Mouse (Mus musculus) ovary, postnatal 36 days (tissue): Measurements from ENCODE around the gene Hmga1b.
"Not testable (repeated sequence)": the region's sequence is repeated elsewhere in the genome, so short reads cannot be mapped to it uniquely, and the experiment has no call there.

Experiments
- DNase-seq: peaks from one replicate; pipeline ENCODE4 v3.0.0; 2022; ENCODE audit warnings: low spot score, mixed read lengths

The Hmga1b gene

DNA sequence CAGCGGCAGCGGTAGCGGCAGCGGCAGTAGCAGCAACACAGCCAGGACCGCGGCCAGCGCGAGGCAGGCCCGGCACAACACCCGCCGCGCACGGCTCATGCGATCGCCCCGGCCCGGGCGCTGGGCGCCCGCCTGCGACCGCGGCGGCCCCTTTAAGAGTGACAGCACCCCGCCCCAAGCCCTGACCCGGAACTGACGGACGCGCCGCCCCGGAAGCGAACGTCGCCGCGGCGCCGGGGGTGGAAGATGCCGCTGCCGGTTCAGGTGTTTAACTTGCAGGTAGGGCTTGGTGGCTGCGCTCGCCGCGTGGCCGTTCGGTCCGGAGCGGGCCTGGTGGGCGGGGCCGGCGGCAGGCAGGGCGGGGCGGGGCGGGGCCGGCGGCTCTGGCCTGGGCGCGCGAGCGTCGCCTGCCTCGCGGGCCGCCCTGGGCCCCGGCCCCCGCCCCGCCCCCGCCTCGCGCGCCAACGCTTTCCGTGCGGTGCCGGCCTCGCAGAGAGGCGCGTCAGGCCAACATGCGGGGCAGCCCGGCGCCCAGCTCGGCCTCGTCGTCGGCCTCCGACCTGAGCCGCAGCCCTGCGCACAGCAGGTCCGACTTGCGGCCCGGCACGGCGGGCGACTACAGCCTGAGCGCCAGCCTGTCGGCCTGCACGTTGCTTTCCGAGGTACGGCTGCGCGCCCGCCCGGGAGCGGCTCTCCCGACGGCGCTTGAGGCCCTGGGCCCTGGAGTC lies 21.6 kb downstream of the Hmga1b start, which contains the start of the genes Rfng and Gps1:
Rfng (minus strand) TSS at position 144 of the 728 bp plus-strand sequence.
Gps1 (plus strand) TSS at position 209 of the 728 bp plus-strand sequence.
- DNase-seq, result peak; percentile 84

DNA sequence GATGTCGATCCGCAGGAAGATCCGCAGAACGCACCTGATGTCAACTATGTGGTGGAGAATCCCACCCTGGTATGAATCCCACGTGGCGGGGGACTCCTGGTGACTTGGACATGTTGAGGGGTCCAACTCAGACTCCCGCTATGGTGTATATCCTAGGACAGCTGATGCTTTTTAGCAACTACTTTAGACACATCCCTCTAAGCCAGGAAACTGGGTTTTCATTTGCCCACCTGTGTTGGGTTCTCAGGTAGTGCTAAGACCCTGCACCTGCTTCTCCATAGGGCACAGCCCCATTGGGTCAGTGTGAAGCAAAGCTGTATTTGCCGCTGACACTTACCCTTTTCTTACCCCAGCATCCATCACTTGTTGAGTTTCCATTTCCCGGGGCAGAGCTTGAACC lies 22.6 kb downstream of the Hmga1b start:
- no peak for DNase-seq

DNA sequence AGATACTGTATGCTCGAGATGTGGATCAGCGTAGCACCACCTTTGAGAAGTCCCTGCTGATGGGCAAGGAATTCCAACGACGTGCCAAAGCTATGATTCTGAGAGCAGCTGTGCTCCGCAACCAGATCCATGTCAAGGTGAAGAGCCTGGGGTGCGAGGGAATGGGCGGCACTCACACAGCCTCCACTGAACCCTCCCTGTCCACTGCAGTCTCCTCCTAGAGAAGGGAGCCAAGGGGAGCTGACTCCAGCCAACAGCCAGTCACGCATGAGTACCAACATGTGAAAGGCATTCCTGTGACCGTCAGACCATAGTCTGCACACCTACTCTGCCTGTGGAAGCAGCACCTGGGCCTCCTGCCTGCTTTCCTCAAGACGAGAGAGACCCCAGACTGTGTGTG lies 25.9 kb downstream of the Hmga1b start:
- DNase-seq, result not testable (repeated sequence)

DNA sequence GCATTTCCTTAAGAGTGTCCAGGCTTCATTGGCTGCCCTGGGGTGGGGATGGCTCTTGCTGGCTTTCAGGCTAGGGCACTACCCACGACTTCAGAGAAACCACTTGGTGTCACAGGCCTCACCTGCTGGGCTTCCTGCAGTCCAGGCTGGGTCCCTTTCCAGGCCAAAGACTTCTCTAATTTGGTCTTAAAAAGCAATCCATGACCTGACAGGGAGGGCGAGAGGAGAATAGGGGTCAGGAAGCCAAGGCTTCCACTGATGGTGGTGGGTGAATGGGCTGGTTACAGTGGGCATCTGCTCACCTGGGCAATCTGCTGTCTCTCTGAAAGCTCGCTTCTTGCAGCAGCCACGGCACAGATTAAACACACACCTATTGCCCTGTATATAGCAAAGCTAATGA lies 26.8 kb downstream of the Hmga1b start:
- DNase-seq, result no peak

DNA sequence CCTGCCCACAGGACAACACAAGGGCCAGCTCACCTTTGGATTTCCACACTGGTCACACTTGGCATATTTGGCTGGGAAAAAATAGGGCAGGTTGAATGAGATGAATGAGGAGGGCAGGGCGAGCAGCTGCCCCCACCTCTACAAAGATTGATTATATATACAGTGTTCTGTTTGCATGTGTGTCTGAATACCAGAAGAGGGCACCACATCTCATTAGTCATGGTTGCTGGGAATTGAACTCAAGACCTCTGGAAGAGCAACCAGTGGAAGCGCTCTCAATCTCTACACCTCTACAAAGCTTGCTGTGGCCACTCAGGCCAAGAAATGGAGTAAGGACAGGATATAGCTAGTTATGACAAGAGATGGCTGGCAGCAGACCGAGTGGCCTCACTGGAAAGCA lies 27.2 kb downstream of the Hmga1b start:
- no peak for DNase-seq

DNA sequence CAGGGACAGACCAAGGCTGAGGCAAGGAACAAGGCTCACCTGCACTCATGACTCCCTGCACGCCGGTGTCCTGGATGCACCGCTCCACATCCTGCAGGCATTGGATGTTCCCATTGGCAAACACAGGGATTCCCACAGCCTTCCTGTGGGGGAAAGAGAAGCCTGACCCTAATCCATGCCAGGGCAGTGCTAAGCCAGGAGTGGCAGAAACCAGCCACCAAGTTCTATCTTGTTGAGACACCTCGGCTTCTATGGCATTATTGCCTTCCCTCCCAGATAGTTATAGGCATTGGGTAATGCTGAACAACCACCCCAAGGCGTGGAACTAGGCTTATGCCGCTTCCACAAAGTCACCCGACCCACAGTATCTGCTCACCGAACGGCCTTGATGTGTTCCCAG lies 30.1 kb downstream of the Hmga1b start:
- DNase-seq, result no peak

DNA sequence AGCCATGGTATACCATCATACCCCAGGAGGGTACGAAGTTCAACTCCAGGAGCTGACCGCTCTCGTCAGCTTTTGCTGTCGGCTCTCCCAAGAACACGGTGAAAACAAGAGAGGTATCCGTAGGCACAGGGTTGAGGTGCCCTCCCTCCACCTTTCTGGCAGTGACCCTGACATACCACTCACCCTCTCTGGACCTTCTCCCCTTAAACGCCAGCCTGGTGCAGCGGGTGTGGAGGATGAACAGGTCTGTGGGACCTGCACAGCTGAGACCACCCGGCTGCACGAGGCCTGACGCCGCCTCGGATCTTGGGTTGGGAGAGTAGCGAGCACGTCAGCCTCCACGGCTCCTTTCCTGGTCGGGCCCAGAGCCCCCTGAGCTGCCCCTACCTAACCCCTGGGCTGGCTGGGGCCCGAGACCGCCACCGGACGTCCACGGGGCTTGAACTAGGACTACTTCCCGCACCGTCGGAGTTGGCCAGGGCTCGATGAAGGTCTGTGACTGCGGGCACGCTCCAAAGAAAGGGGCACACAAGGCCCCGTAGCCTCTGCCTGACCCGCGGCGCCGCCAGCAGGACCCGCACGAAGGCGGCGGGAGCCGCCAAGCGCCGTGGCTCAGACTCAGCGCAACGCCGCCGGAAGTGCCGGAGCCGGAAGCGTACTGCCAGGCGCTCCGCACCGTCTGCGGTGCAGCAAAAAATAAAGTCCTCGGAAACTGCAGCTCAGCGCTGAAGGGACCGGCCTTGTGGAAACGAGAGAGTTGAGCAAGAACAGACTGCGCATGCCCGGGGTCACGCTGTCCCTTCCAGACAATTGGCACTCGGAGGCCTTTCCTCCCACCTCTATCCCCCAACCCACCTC lies 33.4 kb downstream of the Hmga1b start, which contains the start of gene Dus1l:
Dus1l (minus strand) TSS at position 648 of the 858 bp plus-strand sequence.
- DNase-seq, result peak; percentile 98

DNA sequence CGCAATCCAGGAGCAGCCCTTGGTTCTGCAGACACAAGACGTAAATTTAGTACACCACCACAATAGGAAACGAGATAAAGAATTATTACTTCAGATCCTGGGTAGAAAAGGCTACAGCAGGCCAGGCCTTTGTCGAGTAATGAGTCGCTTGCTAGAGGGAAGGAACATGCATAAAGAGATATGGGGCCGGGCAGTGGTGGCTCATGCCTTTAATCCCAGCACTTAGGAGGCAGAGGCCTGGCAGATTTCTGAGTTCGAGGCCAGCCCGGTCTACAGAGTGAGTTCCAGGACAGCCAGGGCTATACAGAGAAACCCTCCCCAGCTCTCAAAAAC lies 34.0 kb downstream of the Hmga1b start:
- DNase-seq, result no peak

DNA sequence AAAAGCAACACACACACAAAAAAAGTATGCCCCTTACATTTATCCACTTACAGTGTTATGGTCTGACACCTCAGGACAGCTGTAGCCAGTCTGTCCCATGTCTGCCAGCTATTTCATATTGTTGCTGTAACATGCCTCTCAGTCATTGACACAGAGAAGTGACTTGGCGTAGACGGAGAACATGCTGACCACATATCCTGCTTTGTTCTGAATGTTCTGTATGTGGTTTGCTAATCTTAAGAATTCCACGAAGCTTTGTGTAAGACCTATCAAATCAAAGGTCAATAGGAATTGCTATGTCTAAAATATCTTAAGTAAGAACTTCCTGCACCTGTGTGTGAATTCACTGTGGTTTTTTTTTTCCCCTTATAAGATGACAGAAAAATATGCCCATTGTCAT lies 35.6 kb downstream of the Hmga1b start:
- no peak for DNase-seq

DNA sequence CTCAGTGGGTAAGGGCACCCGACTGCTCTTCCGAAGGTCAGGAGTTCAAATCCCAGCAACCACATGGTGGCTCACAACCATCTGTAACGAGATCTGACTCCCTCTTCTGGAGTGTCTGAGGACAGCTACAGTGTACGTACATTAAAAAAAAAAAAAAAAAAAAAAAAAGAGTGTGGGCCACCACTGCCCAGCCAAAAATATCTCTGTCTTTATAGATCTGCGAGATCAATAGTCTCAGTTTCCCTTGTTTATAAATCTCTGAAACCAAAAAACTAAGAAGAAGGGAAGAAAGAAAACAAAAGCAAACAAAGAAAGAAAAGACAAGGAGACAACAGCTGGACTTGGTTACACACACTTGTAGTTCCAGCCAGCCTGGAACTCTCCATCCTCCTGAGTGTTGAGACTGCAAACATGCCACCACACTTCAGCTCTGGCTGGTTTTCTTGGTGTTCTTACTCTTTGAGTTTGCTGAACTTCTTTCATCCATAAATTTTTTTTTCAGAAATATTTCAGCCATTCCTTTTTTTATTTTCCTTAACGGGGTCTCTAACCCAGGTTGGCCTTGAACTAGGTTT lies 36.8 kb downstream of the Hmga1b start:
- DNase-seq, result no peak

DNA sequence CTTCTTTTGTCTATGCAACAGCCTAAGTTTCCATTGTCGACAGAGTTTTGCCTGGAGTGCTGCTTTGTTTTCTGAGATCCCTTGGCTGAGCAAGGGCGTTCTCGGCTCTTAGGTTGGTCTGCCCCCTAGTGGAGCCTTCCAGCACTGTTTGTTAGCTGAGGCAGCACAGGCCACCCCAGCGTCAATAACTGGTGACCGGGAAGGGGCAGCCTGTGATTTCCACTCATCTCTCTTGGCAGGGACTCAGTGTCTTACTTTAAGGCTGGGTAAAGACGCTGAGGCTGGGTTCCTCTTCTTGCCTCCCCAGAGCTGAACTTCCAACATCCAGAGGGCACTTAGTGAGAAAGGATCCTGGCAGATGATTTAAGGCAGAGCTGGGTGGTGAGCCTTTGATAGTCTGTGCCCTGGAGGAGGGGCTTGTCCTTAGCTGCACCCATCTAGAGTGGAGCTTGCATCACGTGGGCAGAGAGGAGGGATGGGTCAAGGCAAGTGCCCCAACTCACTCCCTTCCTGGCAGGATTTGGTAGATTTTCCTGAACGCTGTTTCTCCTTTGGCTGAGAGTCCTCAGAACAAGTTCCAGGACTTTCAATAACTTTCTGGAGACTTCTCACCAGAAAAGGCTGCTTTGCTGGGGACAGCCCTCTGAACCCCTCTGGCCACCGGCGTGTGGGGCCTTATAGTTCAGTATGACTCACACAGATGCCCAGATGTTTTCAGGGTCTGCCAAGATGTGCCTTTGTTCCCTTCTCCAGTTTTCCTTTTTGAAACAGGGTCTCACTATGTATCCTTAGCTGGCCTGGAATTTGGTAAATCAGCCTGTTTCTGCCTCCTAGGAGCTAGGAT lies 37.7 kb downstream of the Hmga1b start:
- DNase-seq, result peak; percentile 87

DNA sequence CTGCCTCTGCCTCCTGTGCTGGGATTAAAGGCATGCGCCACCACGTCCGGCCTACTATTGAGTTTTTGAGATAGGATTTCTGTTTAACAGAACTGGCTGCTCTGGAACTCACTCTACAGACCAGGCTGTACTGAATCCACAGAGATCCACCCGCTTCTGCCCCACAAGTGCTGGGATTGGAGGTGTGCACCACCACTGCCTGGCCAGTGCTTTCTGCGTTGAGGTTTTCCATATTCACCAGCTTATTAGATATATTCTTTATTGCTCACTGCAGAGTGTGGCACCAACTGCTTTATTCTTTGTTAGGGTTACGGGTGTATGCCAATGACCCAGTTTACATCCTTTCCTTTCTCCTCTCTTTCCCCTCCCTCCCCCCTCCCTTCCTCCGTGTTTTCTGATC lies 41.7 kb downstream of the Hmga1b start:
- no peak for DNase-seq

DNA sequence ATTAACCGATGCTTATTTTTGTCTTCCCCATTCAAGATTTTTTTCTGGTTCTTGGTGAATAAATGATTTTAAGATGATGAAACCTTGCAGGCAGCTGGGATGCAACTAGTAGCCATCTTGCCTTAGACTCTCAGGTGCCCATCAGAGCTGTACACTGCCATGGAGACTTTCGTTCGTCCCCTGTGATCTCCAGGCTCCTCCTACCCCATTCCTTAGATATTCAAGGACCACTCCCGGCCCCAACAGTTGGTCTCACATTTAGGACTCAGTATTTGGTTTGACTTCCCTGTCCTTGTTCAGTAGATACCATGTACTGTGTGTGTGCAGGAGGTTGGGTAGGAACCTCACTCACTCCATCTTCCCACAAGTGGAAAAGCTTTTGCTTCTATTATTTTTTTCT lies 42.2 kb downstream of the Hmga1b start:
- DNase-seq, result no peak

DNA sequence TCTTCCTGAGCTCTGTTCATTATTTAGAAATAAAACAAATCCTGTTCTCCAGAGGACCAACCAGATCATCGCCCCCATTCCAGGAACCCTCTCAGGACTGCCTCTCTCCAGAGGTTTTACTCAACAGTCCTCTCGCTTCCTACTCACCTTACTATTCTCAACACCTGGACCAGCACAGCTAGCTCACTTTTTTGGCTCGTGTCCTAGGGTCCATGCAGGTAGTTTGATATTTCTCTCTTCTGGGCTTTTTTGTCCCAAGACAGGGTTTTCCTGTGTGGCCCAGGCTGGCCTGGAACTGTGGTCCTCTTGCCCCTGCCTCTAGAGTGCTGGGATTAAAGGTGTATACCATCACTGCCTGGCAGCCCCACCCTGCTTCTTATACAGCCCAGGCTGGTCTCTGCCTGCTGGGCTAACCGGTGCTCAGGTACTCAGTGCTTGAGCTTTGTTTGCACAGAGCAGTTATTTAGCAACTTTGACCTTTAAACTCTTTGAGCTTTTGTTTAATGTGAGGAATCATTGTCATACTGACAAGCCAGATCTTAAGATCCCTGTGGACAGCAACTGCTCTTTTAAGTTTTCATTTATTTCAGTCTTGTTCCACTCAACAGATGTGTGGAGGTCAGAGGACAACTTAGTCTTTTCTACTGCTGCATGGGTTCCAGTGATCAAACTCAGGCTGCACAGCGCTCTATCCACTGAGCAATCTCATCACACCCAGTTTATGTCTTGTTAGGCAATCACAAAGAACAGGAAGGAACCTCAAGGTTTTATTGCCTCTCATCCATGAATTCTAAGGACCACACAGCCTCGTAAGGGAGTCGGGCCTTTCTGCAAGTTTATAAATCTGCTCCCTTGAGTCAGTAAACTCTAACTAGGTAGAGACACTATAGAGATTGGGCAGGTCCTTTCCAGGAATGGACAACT lies 43.0 kb downstream of the Hmga1b start:
- no peak for DNase-seq

DNA sequence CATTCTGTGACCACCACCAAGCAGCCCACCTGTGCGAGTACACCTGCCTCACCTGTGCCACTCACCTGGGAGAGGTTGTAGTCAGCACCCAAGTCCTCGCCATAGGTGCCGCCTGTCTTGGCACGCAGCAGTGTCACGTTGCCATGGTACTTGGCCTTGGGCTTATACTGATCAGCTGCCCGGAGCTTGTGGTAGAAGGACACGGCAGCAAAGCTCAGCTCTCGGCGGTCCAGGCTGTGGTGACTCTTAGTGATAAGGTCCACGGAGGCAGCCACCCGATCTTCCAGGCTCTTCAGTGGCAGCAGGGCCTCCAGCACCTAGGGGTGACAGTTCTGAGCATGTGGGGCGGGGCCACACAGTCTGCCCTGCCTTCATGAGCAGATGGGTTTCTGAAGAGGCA lies 45.4 kb downstream of the Hmga1b start:
- DNase-seq, result no peak

DNA sequence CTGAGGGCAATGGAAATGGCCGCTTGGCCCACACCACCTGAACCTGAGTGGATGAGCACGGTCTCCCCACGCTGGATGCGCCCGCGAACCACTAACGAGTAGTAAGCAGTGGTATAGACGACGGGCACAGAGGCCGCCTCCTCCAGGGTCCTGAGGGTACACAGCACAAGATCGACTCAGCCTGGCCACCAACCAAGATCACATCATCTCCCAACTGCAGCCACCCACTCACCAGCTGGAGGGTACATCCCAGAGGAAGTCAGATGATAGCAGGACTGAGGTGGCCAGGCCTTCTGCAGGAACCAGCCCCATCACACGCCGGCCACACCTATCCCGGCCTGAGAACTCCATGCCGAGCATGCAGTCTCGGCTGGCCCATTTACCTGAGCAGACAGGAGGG lies 49.5 kb downstream of the Hmga1b start:
- DNase-seq, result no peak
